Mouse (Mus musculus) effector memory CD4-positive, alpha-beta T cell, adult 7 months (primary cell): ENCODE data around the gene Gm11011. TPM values are rescaled to one million over a fixed set of nuclear protein-coding genes. Genes with fewer than 3 reads are reported as not detected.

Source experiments
- polyA plus RNA-seq: library from polyadenylated mRNA; unstranded; fragments of 100-300 nt; shearing (Covaris generic); gene quantifications from one replicate; pipeline ENCODE4 v1.2.1, GENCODE M21; 2017

The Gm11011 gene
- polyA plus RNA-seq, result not detected

GRCm38 (mm10) chr2:169587645-169588044, at the start of gene Gm11011:
TSS of gene Gm11011 (minus strand) at chr2:169587745.

GRCm38 (mm10) chr2:169632338-169633151, 45.0 kb upstream of the Gm11011 start, which contains the start of gene Tshz2:
TSS of gene Tshz2 (plus strand) at chr2:169633013.

Other genes with a start within 250 kb of the Gm11011 start
- gene Tshz2, start 45.3 kb upstream of the Gm11011 start, polyA plus RNA-seq, result 2.3 TPM